Mouse (Mus musculus): ENCODE data around the gene Cacna2d3. TPM values are rescaled to one million over a fixed set of nuclear protein-coding genes. Genes with fewer than 3 reads are reported as not detected.

Gene Cacna2d3
- total RNA-seq, 2 experiments from 2014 or later, result 0.62 to 1.7 TPM

DNA sequence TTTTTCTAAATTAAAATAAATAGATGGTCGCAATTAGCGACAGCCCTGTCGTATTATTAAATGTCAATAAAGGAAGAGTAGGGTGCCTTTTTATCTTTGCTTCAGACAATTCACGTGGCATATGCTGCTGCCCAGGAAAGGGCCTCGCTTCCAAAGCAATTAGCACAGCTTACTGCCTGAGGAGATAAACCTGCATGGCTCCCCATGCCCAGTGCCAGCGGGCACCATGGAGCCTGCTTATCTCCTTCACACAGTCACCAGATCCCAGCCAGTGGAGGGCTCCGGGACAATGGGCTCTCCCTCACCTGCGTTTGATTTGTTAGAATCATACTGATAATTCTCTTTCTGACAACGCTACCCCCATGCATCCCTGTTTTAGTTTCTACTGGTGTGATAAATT is 416.0 kb downstream of the Cacna2d3 start:
- intact Hi-C loops (cut with DNase I; ENCODE audit: low total_unique reads), result no loop called here
- DNase-seq, result no peak

DNA sequence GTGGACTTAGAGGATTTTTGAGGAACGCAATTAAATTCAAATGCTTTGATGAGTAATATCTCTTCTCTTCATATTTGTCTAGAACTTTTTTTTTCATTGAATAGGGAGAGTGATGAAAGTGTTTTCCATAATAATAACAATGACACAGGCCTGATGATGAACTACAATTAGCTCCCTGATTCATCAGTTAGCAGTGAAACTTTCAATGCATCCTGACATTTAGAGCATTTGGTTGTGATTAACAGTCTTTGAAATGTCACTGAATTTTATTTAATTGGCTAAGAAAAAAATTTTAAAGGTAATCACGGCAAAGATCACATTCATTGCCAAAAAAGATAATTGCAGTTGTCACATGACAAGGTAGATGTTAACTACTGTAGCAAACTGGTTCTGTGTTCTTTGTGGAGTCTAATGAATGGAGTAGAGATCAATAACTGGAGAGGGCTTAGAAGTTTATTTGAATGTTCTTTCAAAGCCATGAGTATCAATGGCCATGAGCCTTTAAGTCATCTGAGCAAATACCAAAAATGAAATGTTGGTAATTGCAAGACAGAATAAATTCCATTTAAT is 425.4 kb downstream of the Cacna2d3 start:
- intact Hi-C loops (cut with DNase I; ENCODE audit: low total_unique reads), result no loop called here
- DNase-seq, result no peak

DNA sequence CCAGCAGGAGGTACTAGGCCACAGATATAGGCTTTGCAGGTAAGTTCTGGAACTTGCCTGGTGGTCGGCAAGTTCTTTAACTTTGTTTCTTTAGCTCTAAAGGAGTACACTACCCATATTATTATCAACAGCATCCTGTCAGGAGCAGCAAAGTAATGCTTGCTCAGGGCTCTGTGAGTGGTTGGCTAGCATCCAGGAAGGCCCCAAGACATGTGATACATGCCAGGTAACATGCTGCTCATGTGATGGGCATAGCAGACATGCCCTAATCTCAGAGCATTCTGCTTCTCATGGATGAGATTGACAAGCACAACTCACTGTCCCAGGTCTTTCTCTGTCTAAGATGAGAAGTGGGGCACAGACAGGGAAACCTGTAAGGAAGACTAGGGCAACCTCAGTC is 442.8 kb downstream of the Cacna2d3 start:
- no peak for DNase-seq
- intact Hi-C loops (cut with DNase I; ENCODE audit: low total_unique reads), result no loop called here

DNA sequence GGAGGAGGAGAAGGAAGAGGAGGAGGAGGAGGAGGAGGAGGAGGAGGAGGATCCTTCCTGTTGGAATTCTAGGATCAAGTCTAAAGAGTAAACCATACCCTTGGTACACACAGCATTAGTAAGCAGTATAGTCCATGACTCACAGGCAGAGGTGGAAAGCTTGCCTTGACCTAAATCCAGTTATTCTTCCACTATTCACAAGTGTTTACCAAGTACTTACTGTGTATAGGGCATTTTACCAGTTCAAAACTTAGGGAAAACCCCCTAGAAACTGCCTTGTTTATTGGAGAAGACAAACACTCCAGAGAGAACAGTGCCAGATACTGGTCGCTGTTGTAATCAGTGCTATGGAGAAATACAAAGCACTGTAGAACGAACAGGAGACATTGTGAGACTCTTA is 443.3 kb downstream of the Cacna2d3 start:
- DNase-seq, result no peak
- intact Hi-C loops (cut with DNase I; ENCODE audit: low total_unique reads), result no loop called here

DNA sequence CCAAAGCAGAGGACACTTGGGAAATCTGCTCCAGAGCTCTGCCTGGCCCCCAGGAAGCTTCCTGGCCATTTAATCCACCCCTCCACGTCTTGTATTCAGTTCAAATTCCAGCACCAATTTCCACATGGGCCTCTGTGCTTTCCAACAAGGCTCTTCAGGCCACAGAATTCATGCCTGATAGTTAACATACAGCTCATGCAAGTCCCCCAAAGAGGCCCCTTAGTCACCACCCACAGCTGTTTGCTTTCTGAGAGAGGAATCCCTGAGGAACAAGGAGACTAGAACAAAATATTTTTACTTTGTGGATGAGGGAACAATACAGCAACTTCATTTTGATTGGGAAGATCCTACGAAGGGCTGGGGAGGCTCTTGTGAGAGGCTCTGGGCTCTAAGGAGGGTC is 444.0 kb downstream of the Cacna2d3 start:
- intact Hi-C loops (cut with DNase I; ENCODE audit: low total_unique reads), result no loop called here
- peak; percentile 13 for DNase-seq

DNA sequence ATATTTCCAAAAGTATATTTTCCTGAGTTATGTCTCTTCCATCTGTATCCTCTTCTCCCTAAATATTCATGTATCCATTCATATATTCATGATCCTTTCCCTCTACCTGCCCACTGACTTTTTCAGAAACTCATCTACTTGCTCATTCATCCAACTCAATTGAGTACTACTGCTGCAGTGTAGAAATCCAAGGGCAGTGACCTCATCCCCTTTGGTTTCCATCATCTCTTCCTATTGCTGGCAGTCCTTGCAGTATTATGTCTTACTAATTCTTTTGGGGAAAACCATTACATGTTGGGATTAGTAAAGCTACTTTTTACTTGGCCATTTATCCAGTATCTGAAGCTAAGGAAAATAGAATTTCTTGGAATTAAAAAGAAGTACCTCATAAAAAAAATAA is 447.8 kb downstream of the Cacna2d3 start:
- intact Hi-C loops (cut with DNase I; ENCODE audit: low total_unique reads), result no loop called here
- DNase-seq, result no peak

DNA sequence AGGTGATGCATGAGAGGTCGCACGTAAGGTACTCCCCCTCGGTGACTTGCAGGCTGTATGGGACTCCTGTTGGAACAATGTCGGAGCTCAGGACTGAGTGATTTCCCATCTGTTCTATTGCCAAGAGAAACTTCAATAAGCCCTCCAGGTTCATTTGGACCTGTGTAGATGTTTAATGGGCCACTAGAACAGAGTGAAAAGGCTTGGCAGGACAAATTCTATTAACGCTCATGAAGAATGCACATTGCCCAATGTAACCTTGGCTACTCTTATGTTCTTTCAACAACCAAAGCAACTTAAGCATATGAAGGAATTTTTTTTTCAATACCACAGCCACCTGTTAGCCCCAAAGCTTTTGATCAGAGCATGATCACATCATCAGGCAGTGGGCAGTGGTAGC is 451.1 kb downstream of the Cacna2d3 start:
- intact Hi-C loops (cut with DNase I; ENCODE audit: low total_unique reads), result no loop called here

DNA sequence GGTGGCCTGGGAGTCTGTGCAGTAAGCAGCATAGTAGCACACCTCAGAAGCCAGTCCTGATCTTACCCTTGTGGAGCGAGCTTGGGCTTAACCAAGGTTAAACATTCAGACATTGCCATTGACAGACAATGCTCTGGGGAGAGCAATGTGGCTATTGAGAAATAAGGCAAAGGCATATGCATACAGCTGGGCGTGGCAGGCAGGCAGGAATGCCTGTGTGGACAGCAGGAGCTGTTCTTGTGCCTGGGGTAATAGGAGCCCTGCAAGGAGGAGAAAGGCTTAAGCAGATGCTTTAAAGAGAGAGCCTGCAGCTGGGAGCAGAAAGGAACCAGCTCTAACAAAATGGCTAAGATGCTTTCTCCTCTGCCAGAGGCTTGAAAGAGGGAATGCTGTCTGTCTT is 451.8 kb downstream of the Cacna2d3 start:
- no peak for DNase-seq
- intact Hi-C loops (cut with DNase I; ENCODE audit: low total_unique reads), result no loop called here

More for the DNA sequence above, 451.1 kb downstream of the Cacna2d3 start:
- DNase-seq, result no peak

DNA sequence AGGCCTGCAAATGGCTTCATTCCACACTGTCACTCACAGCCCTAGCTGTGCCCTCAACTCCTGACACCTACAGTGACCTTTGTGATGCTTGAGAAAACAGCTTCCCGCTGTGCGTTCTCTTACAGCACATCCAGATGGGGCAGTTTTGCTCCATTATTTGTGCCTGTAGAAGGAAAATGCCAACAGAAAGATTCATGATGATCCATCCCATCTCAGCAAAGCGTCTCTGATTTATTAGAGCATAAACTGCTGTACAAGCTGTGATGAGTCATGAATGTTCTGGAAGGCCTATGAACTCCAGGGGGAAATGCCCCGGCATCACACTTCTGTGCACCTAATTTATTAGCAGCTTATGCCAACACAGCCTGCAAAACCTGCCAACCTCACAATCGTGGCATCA is 453.1 kb downstream of the Cacna2d3 start:
- intact Hi-C loops (cut with DNase I; ENCODE audit: low total_unique reads), result no loop called here
- no peak for DNase-seq

DNA sequence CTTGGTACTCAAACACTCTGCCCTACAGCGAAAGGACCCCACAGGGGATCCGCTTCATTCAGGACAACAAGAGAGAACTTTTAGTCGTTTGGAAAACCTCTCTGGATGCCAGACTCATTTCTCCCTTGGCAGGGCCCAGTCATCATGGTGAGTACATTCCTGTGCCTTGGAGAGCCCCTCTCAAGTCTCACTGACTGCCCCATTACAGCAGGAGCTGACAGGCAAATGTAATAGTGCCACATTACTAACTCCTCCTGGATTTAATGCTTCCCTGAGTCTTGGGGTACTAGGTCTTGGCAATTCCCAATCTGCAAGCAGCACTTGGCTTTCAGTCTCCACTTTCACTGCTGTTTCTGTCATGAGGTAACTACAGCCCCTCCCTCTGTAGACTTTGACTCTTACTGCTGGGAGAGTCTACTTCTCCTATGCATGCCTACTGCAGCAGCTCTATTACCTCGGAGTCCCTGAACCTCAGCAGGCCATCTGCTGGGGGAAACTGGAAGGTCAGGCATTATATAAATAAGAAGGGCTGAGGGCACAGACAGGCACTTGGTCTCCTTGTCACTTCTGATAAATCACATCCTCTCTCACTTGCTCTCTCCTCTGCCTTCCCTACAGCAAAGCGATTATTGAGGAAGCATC is 454.3 kb downstream of the Cacna2d3 start:
- DNase-seq, result peak; percentile 5
- intact Hi-C loops (cut with DNase I; ENCODE audit: low total_unique reads), result no loop called here

DNA sequence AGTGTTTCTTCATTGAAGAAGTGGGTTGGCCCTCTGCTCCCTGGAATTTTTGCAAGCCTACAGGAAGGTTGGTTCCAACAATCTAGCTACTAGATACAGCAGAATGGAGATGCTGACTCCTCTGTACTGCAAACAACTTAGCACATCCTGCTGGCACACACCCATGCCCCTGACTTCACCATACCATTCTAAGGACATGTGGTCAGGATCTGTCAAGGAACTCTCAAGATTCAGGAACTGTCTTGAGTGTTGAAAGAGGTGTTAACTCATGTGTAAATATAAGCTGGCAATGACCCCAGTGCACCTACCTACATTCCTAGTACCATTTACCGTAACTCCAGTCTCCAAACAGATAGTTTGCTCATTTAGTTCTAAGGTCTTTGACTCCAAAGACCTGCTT is 461.0 kb downstream of the Cacna2d3 start:
- intact Hi-C loops (cut with DNase I; ENCODE audit: low total_unique reads), result no loop called here
- DNase-seq, result no peak

DNA sequence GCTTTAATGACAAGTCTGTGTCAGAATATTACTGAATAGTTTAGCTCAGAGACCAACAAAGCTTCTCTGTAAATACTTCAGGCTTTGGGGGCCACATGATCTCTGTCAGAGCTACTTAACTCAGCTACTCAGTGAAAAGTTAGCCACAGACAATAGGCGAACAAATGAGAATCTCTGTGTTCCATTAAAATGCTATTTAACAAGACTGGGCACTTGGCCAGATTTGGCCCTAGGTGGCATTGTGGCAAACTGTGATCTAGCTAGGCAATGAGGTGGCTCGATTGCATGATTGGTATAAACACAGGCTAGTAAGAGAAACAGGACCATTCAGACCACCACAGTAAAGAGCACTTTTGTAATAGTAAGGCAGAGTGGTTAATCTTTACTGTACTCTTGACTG is 478.1 kb downstream of the Cacna2d3 start:
- intact Hi-C loops (cut with DNase I; ENCODE audit: low total_unique reads), result no loop called here
- no peak for DNase-seq

DNA sequence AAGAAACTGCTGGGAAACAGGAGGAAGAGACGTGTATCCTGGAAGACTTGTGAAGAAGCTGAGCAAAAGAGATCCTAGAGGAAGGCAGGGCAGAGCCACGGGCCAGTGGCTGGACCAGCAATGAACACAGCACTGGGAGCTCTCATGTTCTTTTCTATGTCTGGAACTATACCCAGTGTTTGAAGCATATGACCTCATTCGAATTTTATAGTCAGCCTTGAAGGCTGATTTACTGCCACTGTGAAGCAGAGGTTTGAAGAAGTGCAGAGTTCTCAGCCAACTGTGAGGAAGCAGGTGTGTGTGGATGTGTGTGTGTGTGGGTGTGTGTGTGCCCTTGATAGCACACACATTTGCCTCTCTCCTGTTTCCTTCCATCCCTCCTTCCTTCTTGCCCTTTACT is 483.2 kb downstream of the Cacna2d3 start:
- intact Hi-C loops (cut with DNase I; ENCODE audit: low total_unique reads), result no loop called here

DNA sequence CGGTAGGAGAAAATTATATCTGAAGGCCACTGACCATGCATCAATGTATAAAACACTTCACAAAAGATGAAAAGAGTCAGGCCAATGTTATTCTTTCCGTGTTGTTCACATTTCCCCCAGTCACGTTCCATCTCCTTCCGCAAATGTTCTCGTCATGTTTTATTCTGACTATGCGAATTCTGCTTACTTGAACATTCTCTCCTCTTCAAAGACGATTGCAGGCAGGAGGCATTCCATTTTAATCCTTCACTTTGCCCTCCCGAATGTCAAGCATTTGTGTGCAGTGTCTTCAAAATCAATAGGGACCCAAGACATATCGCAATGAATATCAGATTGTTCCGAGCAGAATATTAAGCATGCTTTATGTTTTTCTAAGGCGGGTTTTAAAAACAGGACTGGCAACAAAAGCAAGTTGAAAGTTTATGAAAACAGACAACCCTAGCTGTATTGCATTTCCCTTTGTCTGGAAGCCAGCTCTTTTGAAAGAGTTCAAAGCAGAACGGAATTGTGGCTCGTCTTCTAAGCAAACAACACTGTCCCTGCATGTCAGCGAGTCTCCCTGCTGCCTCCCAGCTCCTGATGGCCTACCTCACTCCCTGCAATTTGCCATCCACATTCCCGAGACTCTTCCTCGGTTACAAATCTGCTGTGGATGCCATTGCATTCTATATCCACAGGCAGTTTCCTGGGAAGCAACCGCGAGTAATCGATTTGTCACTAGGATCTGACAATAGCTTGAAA is 492.5 kb downstream of the Cacna2d3 start:
- intact Hi-C loops (cut with DNase I; ENCODE audit: low total_unique reads), result no loop called here
- no peak for DNase-seq

More for the DNA sequence above, 483.2 kb downstream of the Cacna2d3 start:
- no peak for DNase-seq

DNA sequence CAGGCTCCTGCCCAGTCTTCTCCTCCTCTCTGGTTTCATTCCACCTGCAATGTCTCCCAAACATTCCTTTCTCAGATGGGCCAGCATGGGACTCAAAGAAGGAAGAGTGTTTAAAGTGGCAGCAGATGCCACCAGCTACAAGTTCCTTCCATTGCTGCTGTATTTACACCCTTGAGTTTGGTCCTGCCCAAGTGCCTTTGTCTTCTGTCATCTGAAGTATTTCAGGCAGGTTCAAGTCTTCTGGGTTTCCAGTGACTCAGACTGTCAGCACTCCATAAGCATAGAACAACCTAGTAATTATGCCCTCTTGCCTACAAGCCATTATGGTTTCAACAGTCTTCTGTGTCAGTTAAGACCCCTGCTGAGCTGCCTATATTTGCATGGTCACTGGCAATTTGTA is 493.2 kb downstream of the Cacna2d3 start:
- intact Hi-C loops (cut with DNase I; ENCODE audit: low total_unique reads), result no loop called here
- no peak for DNase-seq

DNA sequence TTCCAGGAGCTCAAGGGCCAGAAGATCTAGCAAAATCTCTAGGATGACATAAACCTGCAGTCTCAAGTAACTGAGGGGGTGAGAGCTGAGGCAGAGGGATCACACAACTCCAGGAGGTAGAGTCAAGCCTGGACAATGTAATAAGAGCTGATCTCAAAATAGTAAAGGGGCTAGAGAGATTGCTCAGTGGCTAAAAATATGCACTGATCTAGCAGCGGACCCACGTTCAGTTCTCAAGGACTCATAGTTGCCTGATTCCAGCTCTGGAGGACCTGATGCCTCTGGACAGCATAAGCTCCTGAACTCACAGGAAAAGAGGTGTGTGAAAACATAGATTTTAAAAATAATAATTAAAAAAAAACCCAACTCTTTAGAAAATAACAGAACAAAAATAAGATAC is 493.7 kb downstream of the Cacna2d3 start:
- intact Hi-C loops (cut with DNase I; ENCODE audit: low total_unique reads), result no loop called here
- no peak for DNase-seq

DNA sequence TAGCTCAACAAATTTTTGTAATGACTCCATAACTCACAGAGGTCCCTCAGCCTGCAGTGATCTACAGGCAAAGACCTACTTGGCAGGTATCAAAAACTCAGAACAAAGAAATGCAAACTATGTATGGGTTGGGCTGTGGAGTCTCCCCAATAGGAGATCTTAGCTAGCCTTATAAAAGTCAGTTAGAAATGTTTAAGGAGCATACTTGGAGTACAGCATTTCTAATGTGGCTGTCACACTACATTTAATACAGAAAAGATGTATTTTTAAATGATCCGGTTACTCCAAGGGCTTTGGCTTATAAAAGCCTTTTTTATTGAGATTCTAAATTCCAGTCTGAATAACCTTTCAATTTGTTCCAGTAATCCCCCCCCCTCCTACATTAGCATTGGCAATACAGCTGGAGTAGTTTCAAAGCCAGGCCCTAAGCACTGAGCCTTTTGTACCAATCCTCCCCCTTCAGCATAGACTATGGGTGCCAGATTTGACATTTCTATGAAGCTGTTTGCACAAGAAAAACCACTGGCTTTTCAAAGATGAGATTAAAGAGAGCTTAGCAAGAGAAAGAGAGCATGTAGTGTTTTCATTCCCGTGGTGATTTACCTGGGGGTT is 495.8 kb downstream of the Cacna2d3 start:
- intact Hi-C loops (cut with DNase I; ENCODE audit: low total_unique reads), result no loop called here
- no peak for DNase-seq

DNA sequence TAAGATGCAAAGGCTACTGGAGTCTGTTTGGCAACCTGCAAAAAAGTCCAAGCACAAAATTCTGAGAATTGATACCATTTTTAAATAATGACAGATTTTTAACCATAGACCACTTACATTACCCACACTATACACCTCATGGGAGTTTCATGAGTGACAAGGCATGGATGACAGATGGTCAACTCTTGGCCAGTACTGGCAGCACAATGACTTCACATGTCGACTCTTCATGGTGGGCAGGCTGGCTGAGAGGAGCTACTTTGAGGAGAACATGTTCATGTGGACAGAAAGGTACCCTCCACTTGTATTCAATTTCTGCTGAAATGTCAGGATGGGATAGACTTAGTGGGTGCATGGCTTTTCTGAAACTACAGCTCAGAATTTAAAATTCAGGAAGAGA is 498.7 kb downstream of the Cacna2d3 start:
- DNase-seq, result no peak
- intact Hi-C loops (cut with DNase I; ENCODE audit: low total_unique reads), result no loop called here

DNA sequence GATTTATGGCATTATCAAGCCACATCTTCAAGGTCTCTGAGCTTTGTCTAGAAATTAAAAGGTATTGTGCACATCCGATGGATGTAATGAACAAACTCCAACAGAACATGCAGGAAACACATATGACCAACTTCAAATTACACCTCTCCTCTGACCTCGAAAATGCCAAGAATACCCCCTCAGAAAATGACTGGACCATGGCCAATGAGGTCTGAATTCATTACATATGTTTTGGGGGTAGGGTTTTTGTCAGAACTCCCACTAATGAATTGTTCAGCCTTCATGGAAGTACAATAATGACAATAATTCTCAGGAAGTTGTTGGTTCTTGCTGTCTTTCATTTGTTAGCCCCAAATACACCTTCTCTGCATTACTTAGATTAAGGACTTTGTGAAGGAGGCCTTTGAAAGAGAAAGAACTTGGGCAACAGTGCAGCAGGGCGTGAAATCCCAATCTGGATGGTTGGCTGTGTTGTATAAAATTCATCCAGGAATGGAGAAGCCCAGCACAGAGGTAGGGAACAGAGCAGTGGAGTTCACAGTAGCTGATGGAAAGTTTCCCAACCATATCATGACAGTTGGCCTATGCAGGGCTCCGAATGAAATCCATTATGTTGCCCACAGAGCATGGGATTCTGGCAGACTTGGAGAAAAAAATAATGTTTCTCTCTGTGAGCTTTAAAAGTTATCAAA is 499.3 kb downstream of the Cacna2d3 start:
- no peak for DNase-seq
- intact Hi-C loops (cut with DNase I; ENCODE audit: low total_unique reads), result no loop called here

DNA sequence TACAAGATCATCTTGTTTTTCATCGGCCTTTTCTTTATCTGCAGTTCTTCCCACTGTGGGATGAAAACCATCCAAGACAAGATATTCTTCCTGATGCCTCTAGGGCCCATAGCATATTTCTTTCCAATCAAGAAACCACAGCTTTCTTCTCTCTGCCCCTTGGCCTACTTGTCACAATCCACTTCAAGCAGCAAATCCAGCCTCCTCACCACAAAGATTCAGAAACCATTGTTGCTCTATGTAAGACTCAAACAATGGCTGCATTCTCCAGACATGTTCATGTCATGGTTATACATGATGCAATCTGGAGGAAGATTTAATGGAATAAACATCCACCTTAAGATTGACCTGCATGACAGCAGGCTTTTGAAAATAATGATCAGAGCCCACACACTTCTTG is 505.6 kb downstream of the Cacna2d3 start:
- DNase-seq, result no peak
- intact Hi-C loops (cut with DNase I; ENCODE audit: low total_unique reads), result no loop called here
